Mouse (Mus musculus) ZHBTc4 (cell line): ENCODE measurements at regions not wholly inside any gene's neighbourhood (a gene's known extent, or its start where the extent isn't known, plus 50 kb on each side); places are given as distances from the start of the nearest gene placed in this dataset.
A peak's percentile ranks its signal among the peaks of the same experiment; 100 is the strongest.

Experiments used
- DNase-seq: peaks from one replicate; pipeline ENCODE4 v3.0.0-alpha.2; 2011; ENCODE audit warnings: low read depth, low spot score

DNA sequence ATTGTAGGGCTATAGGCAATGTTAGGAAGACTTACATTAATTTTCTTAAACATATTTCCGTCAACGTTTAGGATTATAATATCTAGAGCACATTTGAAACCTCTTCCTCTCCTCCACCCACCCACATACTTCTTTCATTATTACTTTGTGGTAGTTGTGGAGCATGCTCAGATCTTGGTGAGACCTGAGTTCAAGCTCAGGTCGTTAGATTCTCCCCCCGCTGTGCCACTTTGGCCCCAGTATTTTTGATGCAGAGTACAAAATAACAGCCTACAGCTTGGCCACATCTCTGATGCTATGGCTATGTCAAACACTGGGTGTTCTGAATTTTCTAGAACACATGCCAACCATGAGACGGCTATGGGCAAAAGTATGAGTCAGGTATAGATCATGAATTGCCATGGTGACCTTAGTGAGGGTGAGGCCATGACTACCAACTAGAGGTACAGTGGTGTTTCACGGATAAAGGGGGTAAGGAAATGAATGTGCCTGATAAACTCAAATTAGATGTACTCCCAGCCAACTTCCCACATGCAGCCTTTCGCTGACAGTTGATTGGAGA, 68.5 kb upstream of the H2afz start:
- DNase-seq = no peak

- DNase-seq = no peak
Observed at GRCm38 (mm10) chr3:137798769-137799168, 65.5 kb upstream of the H2afz start.

DNA sequence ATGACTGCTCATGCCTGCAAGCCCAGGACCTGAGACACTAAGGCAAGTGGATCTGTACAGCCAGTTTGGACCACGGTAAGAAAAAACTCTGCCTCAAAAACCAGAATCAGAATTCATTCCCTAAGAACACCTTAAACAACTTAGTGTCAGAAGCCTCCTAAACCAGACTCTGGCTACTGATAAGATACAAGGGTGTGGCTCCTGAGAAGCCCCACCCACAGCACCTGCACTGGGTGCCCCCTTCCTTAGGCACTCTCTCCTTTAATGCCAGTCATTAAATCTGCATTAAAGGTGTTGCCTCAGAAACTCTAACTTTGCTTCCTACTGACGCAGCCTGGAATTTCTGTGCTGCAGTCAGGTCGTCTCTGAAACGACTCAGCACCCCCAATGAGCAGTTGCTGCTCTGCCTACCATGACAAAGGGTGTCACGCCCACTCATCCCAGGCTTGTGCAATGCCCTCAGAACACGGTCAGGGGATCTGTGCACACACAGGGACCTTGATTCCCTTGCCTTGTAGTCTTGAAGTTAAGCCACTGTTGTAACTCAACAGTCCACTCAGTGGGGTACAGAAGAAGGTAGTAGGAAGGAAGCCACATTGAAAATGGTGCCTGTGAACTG, 62.8 kb upstream of the H2afz start:
- peak; percentile 84 for DNase-seq

- no peak for DNase-seq
Observed at GRCm38 (mm10) chr3:137807423-137807822, 56.9 kb upstream of the H2afz start.

DNA sequence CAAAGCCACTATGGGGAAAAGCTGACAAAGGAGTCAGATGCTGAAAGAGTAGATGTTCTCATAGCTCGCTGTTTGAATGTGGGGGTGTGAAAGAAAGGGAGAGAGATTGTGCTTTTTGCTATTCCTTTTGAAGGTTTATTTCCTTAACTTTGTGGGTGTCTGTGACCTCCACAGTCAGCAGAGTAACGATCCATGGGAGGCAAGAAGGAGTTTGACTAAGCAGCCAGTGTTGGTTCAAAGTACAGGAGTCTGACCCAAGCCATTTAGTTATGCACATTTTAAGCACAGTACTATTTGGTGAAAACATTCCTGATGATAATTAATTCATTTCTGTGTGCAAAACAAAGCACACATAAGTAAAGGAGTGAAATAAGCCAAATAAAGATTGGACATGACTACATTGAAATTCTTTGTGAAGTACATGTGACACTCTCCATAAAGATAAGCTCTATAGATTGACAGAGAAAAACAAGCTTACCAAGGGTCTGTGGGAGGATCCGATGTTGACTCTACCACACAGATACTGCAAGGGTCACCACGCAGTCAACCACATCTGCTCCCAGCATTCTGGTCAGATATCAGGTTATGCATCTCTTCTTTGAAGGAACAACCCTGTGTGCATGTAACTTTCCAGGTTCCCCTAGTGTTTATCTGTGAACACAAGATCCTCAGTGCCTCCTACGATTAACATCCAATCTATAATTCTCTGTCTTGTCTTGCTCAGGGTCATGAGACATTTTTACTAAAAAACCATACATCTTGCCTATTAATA, 56.2 kb upstream of the H2afz start:
- DNase-seq = no peak

DNA sequence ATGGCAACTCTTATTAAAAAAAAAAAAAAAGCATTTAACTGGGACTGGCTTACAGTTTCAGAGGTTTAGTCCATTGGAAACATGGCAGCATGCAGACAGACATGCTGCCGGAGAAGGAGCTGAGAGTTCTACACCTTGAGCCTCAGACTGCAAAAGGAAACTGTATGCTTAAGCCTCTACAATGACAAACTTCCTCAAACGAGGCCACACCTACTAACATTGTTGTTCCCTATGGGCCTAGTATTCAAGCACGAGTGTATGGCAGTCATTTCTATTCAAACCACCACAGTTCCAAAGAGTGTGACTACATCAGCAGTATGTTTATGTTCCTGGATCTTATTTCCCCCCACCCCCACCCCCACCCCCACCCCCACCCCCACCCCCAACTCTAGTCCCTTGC, 54.2 kb upstream of the H2afz start:
- no peak for DNase-seq
